Mouse (Mus musculus) CH12.LX (cell line): ENCODE results near the gene Nol9.

Source experiments
- CHD1 ChIP-seq: IDR thresholded peaks from 2 replicates; pipeline ENCODE4 v1.6.1; 2012; ENCODE audit warnings: low read depth, low read length, improper control_type of control experiment, inconsistent platforms
- CTCF ChIP-seq, 2 experiments: IDR thresholded peaks in 1 of 2; conservative IDR thresholded peaks in 1 of 2; 2 replicates each; pipeline ENCODE4 v1.5.1; 2011 to 2012; ENCODE audit warnings: low read depth in 2 of 2, low read length in 2 of 2, improper control_type of control experiment in 1 of 2, inconsistent platforms in 1 of 2, mild to moderate bottlenecking in 1 of 2, moderate library complexity in 1 of 2
- E2F4 ChIP-seq: IDR thresholded peaks from 2 replicates; pipeline ENCODE4 v1.6.1; 2011; ENCODE audit warnings: low read depth, low read length, improper control_type of control experiment; ENCODE audit not compliant: insufficient replicate concordance
- EP300 ChIP-seq: IDR thresholded peaks from 2 replicates; pipeline ENCODE4 v1.6.1; 2011; ENCODE audit warnings: low read length, improper control_type of control experiment
- KAT2A ChIP-seq: IDR thresholded peaks from 2 replicates; pipeline ENCODE4 v1.6.1; 2012; ENCODE audit warnings: low read length, improper control_type of control experiment, inconsistent platforms; ENCODE audit not compliant: insufficient replicate concordance
- MAZ ChIP-seq: IDR thresholded peaks from 2 replicates; pipeline ENCODE4 v1.6.1; 2012; ENCODE audit warnings: low read depth, mild to moderate bottlenecking, inconsistent platforms, low read length, improper control_type of control experiment, moderate library complexity
- MEF2A ChIP-seq: IDR thresholded peaks from 2 replicates; pipeline ENCODE4 v1.6.1; 2014; ENCODE audit warnings: low read depth, mild to moderate bottlenecking, inconsistent platforms, low read length, improper control_type of control experiment, borderline replicate concordance
- MXI1 ChIP-seq: IDR thresholded peaks from 2 replicates; pipeline ENCODE4 v1.6.1; 2011; ENCODE audit warnings: mild to moderate bottlenecking, low read depth, low read length, improper control_type of control experiment
- NRF1 ChIP-seq: IDR thresholded peaks from 2 replicates; pipeline ENCODE4 v1.6.1; 2014; ENCODE audit warnings: low read depth, mild to moderate bottlenecking, inconsistent platforms, low read length, improper control_type of control experiment, moderate library complexity
- POLR2A ChIP-seq: IDR thresholded peaks from 2 replicates; pipeline ENCODE4 v1.6.1; 2011; ENCODE audit warnings: low read depth, mild to moderate bottlenecking, improper control_type of control experiment, low read length
- SMC3 ChIP-seq: IDR thresholded peaks from 2 replicates; pipeline ENCODE4 v1.6.1; 2011; ENCODE audit warnings: low read depth, low read length, improper control_type of control experiment
- USF1 ChIP-seq: IDR thresholded peaks from 2 replicates; pipeline ENCODE4 v1.6.1; 2014; ENCODE audit warnings: low read depth, mild to moderate bottlenecking, inconsistent platforms, low read length, improper control_type of control experiment
- ZC3H11A ChIP-seq: IDR thresholded peaks from 2 replicates; pipeline ENCODE4 v1.6.1; 2012; ENCODE audit warnings: low read depth, mild to moderate bottlenecking, inconsistent platforms, low read length, improper control_type of control experiment
- ZMIZ1 ChIP-seq: IDR thresholded peaks from 2 replicates; pipeline ENCODE4 v1.6.1; 2012; ENCODE audit warnings: low read depth, mild to moderate bottlenecking, inconsistent platforms, low read length, improper control_type of control experiment

GRCm38 (mm10) chr4:151996951-151997222 lies 42.2 kb upstream of the Nol9 start:
- TF ChIP-seq MEF2A: no peak
- TF ChIP-seq CTCF (conservative IDR thresholded peaks at IDR 0.05 in 1 of 2, IDR thresholded peaks at IDR 0.05 in 1 of 2; ENCODE audit: low read depth in 2 of 2, low read length in 2 of 2): no peak
- TF ChIP-seq CHD1: no peak
- TF ChIP-seq ZC3H11A: no peak
- TF ChIP-seq NRF1: no peak
- TF ChIP-seq POLR2A: no peak
- no peak for TF ChIP-seq MAZ
- no peak for TF ChIP-seq USF1
- TF ChIP-seq E2F4: no peak
- TF ChIP-seq MXI1: no peak
- TF ChIP-seq KAT2A: no peak
- no peak for TF ChIP-seq EP300
- TF ChIP-seq ZMIZ1: no peak
- no peak for TF ChIP-seq SMC3
